Mouse (Mus musculus): ENCODE results near the gene Glt8d2.
"Not testable (repeated sequence)": the region's sequence is repeated elsewhere in the genome, so short reads cannot be mapped to it uniquely, and the experiment has no call there.

The Glt8d2 gene

DNA sequence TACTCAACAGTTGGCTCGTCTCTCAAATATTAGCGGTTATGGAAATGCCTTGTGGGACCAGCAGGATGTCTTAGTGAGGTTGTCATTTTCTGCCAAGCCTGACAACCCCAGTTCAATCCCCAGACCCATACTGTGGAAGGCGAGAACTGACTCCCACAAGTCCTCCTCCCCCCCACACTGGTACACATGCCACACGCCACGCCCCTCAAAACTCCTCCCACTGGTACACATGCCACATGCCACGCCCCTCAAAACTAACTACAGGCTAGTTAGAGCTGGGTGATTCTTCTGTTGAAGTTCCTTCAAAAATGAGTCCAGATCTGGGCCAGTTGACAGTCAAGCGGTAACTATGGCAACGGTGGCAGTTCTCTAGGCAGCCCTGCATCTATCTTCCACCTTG is 44.4 kb downstream of the Glt8d2 start:
- DNase-seq (ENCODE audit: low read depth) = no peak

GRCm38 (mm10) chr10:82641481-82641880 is 49.0 kb downstream of the Glt8d2 start:
- DNase-seq (ENCODE audit: low read depth) = no peak

DNA sequence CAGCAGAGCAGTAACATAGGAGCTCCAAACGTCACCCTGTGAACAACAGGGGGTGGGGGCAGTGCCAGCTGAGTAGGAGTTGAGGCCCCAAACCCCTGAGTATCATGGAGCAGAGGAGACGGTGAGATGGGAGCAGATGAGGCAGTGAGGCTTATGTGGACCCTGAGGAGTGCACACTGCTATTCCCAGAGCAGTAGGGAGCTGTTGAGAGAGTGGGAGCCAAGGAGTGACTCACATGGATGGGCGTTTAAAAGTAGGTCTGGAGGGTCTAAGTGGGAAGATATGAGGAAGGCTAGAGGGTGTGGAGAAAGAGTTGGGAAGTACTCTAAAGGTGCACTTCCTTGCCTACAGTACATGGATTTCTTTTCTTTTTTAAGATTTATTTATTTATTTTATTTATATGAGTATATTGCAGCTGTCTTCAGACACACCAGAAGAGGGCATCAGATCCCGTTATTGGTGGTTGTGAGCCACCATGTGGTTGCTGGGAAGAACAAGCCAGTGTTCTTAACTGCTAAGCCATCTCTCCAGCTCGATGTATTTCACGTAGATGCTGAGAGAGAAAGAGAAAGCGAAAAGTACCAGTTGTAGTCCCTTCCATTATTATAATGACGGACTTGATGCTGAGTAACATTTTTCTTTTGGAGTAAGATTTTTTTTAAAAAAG is 51.3 kb downstream of the Glt8d2 start:
- no peak for DNase-seq (ENCODE audit: low read depth)

- DNase-seq (ENCODE audit: low read depth) = no peak
These were observed 54.1 kb downstream of the Glt8d2 start for GRCm38 (mm10) chr10:82636321-82636720.

GRCm38 (mm10) chr10:82634348-82634747 is 56.1 kb downstream of the Glt8d2 start:
- DNase-seq (ENCODE audit: low read depth) = no peak

GRCm38 (mm10) chr10:82632496-82633280 is 57.8 kb downstream of the Glt8d2 start:
- DNase-seq (ENCODE audit: low read depth) = peak; percentile 83

DNA sequence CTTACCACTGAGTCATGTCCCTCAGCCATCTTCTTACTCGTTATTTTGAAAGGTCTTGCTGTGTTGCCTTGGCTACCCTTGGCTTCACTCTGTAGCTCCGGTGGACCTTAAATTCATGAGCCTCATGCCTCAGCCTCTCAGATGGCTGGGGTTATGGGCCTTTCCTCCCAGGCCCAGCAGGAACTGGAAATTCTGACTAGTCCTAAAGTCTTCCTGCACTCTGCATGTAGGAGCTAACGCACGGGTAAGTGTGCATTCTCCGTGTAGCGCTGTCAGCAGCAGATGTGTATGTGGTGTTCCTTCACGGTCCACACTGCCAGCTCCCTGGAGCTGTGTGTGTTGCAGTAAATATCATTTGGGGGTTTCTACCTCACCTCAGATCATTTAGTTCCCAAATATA is 59.3 kb downstream of the Glt8d2 start:
- peak; percentile 65 for DNase-seq (ENCODE audit: low read depth)

GRCm38 (mm10) chr10:82630497-82630896 is 60.0 kb downstream of the Glt8d2 start:
- peak; percentile 58 for DNase-seq (ENCODE audit: low read depth)

DNA sequence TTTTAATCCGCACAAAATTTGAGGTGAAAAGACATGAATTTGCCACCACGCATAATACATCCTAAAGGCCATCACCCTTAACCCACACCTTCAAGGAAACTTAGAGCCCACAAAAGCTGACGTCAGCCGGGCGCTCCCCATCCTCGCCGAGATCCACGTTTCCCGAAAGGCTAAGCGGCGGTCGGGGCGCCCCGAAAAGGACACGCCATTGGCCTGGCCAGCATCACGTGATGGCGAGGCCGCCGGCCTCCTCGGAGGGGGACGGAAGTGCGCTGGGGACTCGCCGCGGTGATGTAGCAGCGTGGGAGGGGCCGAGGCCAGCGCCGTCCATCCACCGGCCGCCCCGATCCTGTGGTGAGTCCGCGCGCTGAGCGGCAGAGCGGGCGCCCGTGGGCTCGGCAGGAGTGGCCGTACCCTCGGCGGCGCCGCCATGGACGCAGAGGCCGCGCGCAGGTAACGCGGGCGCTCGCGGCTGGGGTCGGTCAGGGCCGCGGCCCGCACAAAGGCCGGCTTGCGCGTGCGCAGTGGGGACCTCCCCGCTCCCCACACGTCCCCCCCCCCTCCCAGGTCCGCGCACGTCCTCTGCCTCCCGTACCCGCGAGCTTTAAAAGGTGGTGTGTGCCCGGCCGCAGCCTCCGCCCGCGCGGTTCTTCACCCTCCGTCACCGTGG is 60.7 kb downstream of the Glt8d2 start, which contains the start of gene Tdg:
Gene Tdg, plus strand, starts transcription at position 243 of the 670 bp plus-strand sequence.
- peak; percentile 98 for DNase-seq (ENCODE audit: low read depth)

DNA sequence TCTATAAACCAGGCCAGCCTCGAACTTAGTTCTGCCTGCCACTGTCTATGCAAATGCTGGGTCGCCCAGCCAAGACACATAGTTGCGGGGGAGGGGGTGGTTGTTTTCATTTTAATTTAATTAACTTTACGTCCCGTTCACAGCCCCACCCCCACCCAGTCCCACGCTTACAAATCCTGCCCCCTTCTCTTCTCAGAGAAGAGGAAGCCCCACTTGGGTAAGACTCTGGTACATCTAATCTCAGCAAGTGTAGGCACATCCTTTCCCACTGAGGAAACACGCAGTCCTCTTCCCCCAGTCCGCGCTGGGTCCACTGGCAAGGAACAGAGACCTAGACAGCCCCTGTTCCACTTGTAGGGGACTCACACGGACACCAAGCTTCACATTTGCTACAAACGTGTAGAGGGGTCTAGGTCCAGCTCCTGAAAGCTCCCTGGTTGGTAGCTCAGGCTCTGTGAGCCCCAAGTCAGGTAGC is 61.3 kb downstream of the Glt8d2 start:
- no peak for DNase-seq (ENCODE audit: low read depth)

DNA sequence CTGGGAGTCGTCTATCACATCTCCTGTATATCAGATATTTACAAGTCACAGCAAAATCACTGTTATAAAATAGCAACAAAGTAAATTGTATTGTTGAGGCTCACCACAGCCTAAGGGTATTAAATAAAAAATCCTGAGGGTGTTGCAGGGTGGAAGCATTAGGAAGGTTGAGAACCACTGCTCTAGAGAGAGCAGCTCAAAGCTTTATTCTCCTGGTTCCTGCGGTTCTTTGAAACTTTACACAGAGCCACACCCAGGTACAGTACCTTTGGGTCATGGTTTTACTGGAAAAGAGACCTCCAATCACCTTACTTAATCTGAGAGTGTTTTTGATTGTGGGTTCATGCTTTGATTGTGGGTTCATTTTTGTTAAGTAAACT is 66.9 kb downstream of the Glt8d2 start:
- not testable (repeated sequence) for DNase-seq (ENCODE audit: low read depth)

- peak; percentile 96 for DNase-seq (ENCODE audit: low read depth)
These were observed 67.5 kb downstream of the Glt8d2 start, which contains the start of gene 1190007I07Rik for GRCm38 (mm10) chr10:82622671-82623552. TSS of gene 1190007I07Rik (minus strand) at chr10:82623228.

GRCm38 (mm10) chr10:82622235-82622634 is 68.2 kb downstream of the Glt8d2 start:
- DNase-seq (ENCODE audit: low read depth) = peak; percentile 53
